Mouse (Mus musculus): ENCODE results near the gene Rfc1. TPM values are rescaled to one million over a fixed set of nuclear protein-coding genes. Genes with fewer than 3 reads are reported as not detected.
"Not testable (repeated sequence)": the region's sequence is repeated elsewhere in the genome, so short reads cannot be mapped to it uniquely, and the experiment has no call there.

The Rfc1 gene
- total RNA-seq, 1 experiment from 2014 or later = 149 TPM

GRCm38 (mm10) chr5:65319176-65319575 lies 16.3 kb downstream of the Rfc1 start:
- ATAC-seq (replicated peaks in 1 of 2; ENCODE audit: insufficient read depth in 1 of 2, low FRiP score in 2 of 2, low TSS enrichment in 1 of 2, low read depth in 1 of 2, poor library complexity in 2 of 2, severe bottlenecking in 2 of 2) = no peak

DNA sequence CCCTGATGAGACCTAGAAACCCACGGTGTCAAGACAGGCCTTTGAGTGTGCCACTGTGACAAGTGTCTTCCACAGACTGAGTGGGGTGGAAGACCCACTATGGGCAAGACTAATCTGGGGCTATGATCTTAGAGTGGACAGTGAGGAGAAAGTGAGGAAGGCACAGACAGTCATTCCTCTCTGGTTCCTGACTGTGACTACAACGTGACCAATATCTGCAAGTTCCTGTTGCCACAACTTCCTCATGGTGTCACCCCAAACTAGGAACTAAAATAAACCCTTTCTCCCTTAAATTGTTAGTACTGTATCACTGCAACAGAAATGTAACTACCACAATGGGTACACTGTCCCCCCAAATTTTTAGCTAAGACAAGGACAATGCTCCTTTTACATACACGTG lies 26.6 kb downstream of the Rfc1 start:
- ATAC-seq (replicated peaks in 1 of 2; ENCODE audit: insufficient read depth in 1 of 2, low FRiP score in 2 of 2, low TSS enrichment in 1 of 2, low read depth in 1 of 2, poor library complexity in 2 of 2, severe bottlenecking in 2 of 2) = peak; percentile 42 to 78

- no peak for ATAC-seq (replicated peaks in 1 of 2; ENCODE audit: insufficient read depth in 1 of 2, low FRiP score in 2 of 2, low TSS enrichment in 1 of 2, low read depth in 1 of 2, poor library complexity in 2 of 2, severe bottlenecking in 2 of 2)
Observed at GRCm38 (mm10) chr5:65308208-65308607, 27.3 kb downstream of the Rfc1 start.

- no peak for ATAC-seq (replicated peaks in 1 of 2; ENCODE audit: insufficient read depth in 1 of 2, low FRiP score in 2 of 2, low TSS enrichment in 1 of 2, low read depth in 1 of 2, poor library complexity in 2 of 2, severe bottlenecking in 2 of 2)
Observed at GRCm38 (mm10) chr5:65305516-65305915, 30.0 kb downstream of the Rfc1 start.

DNA sequence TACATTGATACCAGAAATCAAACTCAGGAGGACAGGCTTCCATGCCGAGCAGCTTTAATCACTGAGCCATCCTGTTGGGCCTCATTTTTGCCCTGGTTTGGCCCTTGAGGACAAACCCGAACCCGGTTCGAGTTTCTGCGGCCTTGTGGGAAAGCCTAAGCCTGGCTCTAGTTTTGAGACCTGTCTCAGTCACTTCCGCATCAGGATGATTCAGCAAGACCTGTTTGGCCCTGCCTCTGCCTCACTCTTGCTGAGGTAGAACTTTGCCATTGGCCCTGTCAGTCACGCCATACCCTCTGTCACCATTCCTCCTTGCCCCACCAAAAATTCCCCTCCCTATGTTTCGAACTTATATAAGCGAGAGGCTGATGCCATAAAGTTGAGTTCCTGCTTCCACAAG lies 35.3 kb downstream of the Rfc1 start:
- no peak for ATAC-seq (replicated peaks in 1 of 2; ENCODE audit: insufficient read depth in 1 of 2, low FRiP score in 2 of 2, low TSS enrichment in 1 of 2, low read depth in 1 of 2, poor library complexity in 2 of 2, severe bottlenecking in 2 of 2)

DNA sequence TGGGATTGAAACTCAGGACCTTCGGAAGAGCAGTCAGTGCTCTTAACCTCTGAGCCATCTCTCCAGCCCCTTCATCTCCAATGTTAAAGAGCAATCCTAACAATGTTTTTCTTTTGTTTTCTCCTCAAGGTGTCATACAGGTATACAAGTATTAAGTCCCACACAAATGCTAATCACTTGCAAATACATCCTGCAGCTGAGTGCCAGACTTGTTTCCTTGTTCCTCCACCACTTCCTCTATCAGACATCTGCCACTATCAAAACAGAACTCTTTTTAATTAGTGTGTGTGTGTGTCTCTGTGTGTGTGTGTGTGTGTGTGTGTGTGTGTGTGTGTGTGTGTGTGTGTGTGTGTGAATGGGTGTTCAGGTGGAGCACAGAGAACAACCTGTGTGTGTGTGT lies 35.8 kb downstream of the Rfc1 start:
- ATAC-seq (replicated peaks in 1 of 2; ENCODE audit: insufficient read depth in 1 of 2, low FRiP score in 2 of 2, low TSS enrichment in 1 of 2, low read depth in 1 of 2, poor library complexity in 2 of 2, severe bottlenecking in 2 of 2) = 0 out of 4 replicates have a peak, but pooled peaks of 1 of the 2 experiments have one; percentile 27

DNA sequence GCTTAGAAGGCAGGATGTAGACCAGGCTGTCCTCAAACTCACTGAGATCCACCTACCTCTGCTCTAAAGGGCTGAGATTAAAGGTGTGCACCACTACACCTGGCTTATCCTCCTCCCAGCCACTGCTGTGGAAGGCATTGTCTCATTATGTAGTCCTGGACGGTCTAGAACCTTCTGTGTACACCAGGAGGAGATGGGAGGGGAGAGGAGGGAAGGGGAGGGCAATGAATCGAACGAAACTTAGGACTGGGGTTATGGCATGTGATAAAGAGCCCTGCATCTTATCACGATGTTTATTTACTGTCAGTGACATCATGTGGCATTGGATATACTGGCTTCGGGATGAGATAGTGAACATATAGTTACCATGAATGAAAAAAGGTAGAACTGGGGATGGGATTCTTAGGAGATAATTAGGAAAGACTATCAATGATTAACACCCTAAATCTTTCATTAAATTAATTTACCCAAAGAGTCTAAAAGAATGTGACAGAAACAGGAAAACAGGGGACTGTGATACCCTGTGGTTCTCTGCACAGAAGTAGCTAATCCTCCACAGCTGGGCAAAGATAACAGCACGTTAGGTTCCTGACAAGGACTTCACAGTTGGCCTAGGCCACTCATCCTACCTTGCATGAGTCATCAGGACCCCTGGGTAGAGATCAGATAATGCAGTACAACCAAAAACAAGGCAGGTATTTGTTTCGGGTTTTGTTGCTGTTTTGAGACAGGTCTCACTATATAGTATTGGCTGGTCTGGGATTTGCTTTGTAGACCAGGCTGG lies 37.1 kb downstream of the Rfc1 start:
- no peak for ATAC-seq (replicated peaks in 1 of 2; ENCODE audit: insufficient read depth in 1 of 2, low FRiP score in 2 of 2, low TSS enrichment in 1 of 2, low read depth in 1 of 2, poor library complexity in 2 of 2, severe bottlenecking in 2 of 2)

DNA sequence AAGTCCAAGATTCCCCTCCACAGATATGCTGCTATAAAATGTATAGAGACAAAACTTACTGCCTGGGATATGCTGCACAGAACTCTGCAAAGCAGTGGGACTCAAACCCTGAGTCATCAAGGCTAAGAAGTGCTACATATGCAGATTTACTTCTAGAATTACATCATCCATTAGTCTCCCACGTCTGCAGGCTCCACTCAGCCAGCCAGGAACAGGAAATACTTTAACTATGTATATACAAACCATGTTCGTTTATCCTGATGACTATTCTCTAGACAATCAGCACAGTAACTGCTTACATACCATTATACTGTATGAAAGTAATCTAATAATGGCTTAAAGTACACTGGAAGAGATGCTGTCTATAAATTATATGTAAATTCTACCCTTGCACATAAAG lies 41.2 kb downstream of the Rfc1 start:
- no peak for ATAC-seq (replicated peaks in 1 of 2; ENCODE audit: insufficient read depth in 1 of 2, low FRiP score in 2 of 2, low TSS enrichment in 1 of 2, low read depth in 1 of 2, poor library complexity in 2 of 2, severe bottlenecking in 2 of 2)

- no peak for ATAC-seq (replicated peaks in 1 of 2; ENCODE audit: insufficient read depth in 1 of 2, low FRiP score in 2 of 2, low TSS enrichment in 1 of 2, low read depth in 1 of 2, poor library complexity in 2 of 2, severe bottlenecking in 2 of 2)
Observed at GRCm38 (mm10) chr5:65293627-65294026, 41.8 kb downstream of the Rfc1 start.

- not testable (repeated sequence) for ATAC-seq (replicated peaks in 1 of 2; ENCODE audit: insufficient read depth in 1 of 2, low FRiP score in 2 of 2, low TSS enrichment in 1 of 2, low read depth in 1 of 2, poor library complexity in 2 of 2, severe bottlenecking in 2 of 2)
Observed at GRCm38 (mm10) chr5:65289009-65289408, 46.5 kb downstream of the Rfc1 start.

DNA sequence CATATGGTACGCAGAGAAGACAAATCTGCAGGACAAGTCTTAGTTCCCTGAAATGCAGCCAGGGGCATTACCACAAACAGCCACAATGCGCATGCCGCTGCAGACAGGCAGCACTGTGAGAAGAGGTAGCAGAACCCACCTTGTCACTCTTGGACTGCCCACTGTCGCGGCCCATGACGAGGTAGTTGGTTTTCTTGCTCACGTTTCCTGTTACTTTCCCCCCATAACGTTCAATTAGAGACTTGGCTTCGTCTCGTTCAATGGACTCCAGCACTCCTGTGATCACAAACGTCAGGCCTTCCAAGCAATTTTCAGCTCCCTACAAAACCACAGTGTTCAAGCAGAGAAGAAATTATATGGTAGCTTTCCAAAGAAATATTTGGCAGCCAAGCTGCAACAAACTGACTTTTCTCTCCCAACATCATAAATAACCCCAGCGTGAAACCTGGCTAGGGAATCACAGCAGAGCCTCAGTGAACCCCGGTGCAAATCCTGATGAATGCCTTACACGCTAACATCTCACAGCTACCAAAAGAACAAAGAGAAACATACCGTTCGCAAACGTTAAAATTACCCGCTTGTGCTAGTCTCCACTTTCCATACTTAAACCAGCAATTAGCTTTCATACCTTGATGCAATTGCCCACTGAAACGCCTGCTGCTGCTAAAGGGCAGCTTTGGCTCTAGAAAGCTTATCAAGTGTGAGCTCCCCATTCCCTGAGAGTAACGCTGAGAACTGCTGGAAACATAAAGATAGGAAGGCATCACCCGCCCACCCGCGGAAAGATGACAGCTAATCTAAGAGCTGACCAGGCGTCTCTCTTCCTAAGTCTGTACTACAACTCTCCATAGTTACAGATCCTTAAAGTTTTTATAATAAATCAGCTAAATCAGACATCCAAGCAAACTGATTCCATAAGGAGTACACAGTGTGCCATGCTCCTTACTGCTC lies 47.4 kb downstream of the Rfc1 start:
- no peak for ATAC-seq (replicated peaks in 1 of 2; ENCODE audit: insufficient read depth in 1 of 2, low FRiP score in 2 of 2, low TSS enrichment in 1 of 2, low read depth in 1 of 2, poor library complexity in 2 of 2, severe bottlenecking in 2 of 2)

DNA sequence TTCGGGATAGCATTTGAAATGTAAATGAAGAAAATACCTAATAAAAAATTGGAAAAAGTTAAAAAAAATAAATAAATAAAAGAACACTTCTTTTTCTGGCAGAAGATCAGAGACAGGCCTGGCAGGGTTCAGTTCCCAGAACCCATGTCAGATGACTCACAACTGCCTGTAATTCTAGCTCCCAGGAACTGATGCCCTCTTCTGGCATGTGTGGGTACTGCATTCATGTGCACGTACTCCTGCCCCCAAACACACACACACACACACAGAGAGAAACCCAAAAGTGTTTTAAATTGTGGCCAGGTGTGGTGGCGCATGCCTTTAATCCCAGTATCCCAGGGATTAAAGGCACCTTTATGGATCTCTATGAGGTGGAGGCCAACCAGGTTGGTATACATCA lies 51.3 kb downstream of the Rfc1 start:
- ATAC-seq (replicated peaks in 1 of 2; ENCODE audit: insufficient read depth in 1 of 2, low FRiP score in 2 of 2, low TSS enrichment in 1 of 2, low read depth in 1 of 2, poor library complexity in 2 of 2, severe bottlenecking in 2 of 2) = peak in 1 of 2 experiments; percentile 27; a peak in 1 of 4 replicates

DNA sequence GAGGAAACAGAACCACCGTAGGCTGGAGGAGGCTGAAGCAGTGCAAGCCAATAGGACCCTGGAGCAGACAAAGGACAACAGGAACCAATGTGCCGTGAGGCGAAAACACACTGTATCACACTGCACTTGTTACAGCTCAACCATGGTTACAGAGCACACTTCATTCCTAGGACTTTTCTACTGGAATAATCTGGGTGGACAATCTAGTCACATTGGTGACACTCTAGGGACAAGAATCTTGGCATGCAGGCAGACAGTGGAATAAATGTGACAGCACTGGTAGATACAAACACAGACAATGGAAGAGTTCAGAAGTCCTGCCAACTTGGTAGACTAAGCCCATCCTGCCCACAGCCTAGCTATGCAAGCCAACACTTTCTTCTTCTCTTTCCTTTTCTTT lies 54.3 kb downstream of the Rfc1 start:
- ATAC-seq (replicated peaks in 1 of 2; ENCODE audit: insufficient read depth in 1 of 2, low FRiP score in 2 of 2, low TSS enrichment in 1 of 2, low read depth in 1 of 2, poor library complexity in 2 of 2, severe bottlenecking in 2 of 2) = no peak

- ATAC-seq (replicated peaks in 1 of 2; ENCODE audit: insufficient read depth in 1 of 2, low FRiP score in 2 of 2, low TSS enrichment in 1 of 2, low read depth in 1 of 2, poor library complexity in 2 of 2, severe bottlenecking in 2 of 2) = no peak
Observed at GRCm38 (mm10) chr5:65279133-65279651, 56.3 kb downstream of the Rfc1 start.

GRCm38 (mm10) chr5:65273966-65274365 lies 61.5 kb downstream of the Rfc1 start:
- no peak for ATAC-seq (replicated peaks in 1 of 2; ENCODE audit: insufficient read depth in 1 of 2, low FRiP score in 2 of 2, low TSS enrichment in 1 of 2, low read depth in 1 of 2, poor library complexity in 2 of 2, severe bottlenecking in 2 of 2)

DNA sequence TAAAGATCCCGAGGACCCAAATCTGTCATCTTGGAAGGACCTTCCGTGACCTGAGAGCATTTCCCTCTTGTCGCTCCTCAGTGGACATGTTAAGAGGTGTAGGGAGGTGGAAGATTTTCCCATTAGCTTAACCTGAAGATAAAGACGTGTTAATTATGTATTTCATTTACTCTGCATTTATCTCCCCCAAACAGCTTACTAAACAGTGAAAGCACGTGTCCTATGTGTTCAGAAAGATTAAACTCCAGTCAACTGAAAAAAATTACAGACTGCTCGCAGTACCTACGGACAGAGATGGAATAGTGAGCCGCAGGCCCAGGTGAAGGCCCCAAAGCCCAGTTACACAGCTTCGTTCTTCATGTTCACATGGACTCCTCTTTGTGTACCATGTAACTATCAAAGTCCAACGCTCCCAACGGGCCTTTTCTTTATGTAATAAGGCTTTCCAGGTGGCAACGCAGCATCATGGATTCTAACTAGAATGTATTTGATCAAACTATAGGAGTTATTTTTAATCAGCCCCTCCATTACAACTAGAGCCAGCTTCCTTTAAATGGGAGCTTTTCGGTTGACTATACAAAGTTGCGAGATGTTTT lies 77.5 kb downstream of the Rfc1 start:
- ATAC-seq (replicated peaks in 1 of 2; ENCODE audit: insufficient read depth in 1 of 2, low FRiP score in 2 of 2, low TSS enrichment in 1 of 2, low read depth in 1 of 2, poor library complexity in 2 of 2, severe bottlenecking in 2 of 2) = no peak

DNA sequence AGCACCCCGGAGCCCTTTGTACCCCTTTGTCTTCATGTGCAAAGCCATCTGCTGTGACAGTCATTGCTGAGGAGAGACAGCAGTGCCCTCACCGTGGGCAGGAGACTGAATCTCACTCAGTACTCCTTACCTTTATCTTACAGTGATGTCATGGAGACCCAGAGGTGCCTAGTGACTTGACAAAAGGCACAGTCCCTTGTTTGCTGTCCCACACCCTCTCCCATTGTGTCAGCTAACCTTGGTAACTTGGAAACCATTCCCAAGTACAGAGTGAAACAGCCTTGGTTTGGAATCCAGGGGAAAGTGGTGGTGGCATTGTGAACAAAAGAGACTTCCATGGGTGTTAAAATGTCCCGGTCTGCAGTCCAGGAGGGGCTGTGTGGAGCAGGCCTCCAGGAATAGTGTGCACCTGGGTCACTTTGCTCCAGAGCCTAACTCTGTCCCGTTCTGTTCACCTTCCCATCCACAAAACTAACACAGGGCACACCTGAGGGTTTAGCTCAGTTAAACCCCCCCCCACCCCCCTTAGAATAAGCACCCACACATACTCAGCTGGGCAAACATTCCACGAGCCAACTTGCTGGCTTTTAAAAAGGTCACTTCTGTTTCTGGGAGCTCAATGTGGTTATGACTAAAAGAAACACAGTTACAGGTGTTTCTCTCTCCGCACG lies 85.2 kb downstream of the Rfc1 start:
- ATAC-seq (replicated peaks in 1 of 2; ENCODE audit: insufficient read depth in 1 of 2, low FRiP score in 2 of 2, low TSS enrichment in 1 of 2, low read depth in 1 of 2, poor library complexity in 2 of 2, severe bottlenecking in 2 of 2) = no peak
